Mouse (Mus musculus): ENCODE results near the gene Ddx56.

DNA sequence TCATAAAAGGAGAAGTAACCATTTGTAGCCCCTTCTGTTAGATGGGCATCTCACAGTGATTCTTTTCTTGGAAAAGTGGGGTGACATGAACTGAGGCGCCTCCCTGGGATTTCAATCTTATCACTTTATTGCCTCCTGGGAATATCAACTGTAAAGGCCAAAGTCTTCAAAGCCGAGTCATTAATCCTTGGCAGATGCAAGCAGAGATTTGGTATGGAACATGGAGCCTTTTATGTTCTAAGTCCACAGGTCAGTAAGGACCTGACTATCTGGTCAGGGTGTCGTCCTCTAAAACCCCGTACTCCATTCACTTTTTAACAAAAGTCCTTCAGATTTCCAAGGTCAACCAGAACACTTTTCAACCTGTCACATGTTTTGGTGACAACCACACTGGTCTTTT is 14.7 kb downstream of the Ddx56 start:
- TF ChIP-seq CTCF (IDR thresholded peaks at IDR 0.05; ENCODE audit: low read depth): no peak
- no peak for TF ChIP-seq EP300 (IDR thresholded peaks at IDR 0.05; ENCODE audit: low read depth)
